Comparison of ENCODE assay signal across 7 mouse cellular contexts in the genomic region with DNA sequence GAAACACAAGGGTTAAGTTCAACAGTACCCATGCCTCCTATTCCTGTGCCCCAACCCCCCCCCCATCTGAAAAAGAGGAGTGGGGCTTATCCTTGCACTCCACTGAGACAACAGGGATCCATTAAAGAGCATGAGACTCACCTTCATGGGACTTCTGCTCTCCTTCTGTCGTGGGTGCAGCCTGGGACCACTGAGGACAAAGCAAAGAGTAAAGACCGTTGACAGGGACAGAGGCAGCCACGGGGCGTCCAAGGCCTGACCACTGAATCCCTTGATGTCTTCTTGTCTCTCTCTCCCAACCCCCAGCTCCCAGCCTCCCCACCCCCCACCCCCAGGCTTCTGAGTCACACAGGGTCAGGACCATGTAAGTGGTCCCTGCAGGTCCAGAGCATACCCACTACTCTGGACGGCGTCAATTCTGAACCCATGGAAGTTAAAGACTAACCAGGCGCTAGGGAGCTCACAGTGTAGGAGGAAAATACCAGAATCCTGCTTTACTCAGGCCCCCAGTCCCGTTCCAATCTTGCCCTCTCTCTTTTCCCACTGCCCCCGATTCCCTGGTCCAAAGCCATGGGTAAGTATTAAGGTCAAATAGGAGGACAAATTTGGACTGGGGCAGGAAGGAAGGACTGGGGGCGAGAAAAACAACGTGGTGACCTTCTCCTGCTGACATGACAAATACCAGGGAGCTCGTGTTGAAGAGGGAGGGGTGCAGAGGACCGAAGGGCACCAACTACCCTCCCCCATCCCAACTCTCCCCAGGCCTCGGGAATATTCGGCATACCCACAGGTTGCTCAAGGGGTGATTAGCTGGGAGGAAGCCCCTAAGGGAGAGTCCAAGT. TPM values are rescaled to one million over a fixed set of nuclear protein-coding genes. Genes with fewer than 3 reads are reported as not detected.
DNase-seq lines count a peak whose midpoint lies in the region; ATAC-seq and TF ChIP-seq lines count a peak whose summit lies in the region.

No protein-coding gene starts in this region.

- no peak for TF ChIP-seq CTCF in olfactory bulb, adult 2 months (IDR thresholded peaks at IDR 0.05; ENCODE audit: insufficient read depth, low read depth, low read length)

- peaks cover 9 to 26% of the 10 kb centered on the region in 2 experiments; a peak in 3 of 4 replicates for H3K4me1 ChIP-seq in ES-E14 (ENCODE audit: control insufficient read depth in 2 of 2, insufficient read depth in 2 of 2, low read length in 2 of 2, poor library complexity in 1 of 2)
- H3K4me1 ChIP-seq in heart, embryonic 16.5 days (ENCODE audit: control insufficient read depth, insufficient read depth, low read length): peaks cover 51% of the 10 kb centered on the region
- H3K4me1 ChIP-seq in limb, embryonic 10.5 days: peaks cover 61% of the 10 kb centered on the region
- peaks cover 27% of the 10 kb centered on the region for H3K4me1 ChIP-seq in olfactory bulb, adult 2 months (ENCODE audit: control insufficient read depth, insufficient read depth, low read length)

- no peaks in the 10 kb centered on the region for H3K9me3 ChIP-seq in ES-E14 (ENCODE audit: control insufficient read depth, insufficient read depth, low read depth, low read length)
- H3K9me3 ChIP-seq in heart, embryonic 16.5 days (replicated peaks; ENCODE audit: control insufficient read depth, low read length): no peaks in the 10 kb centered on the region
- H3K9me3 ChIP-seq in limb, embryonic 10.5 days (replicated peaks): no peaks in the 10 kb centered on the region

- peaks cover 18% of the 10 kb centered on the region for H3K36me3 ChIP-seq in ES-E14 (ENCODE audit: control insufficient read depth, insufficient read depth, low read length, poor library complexity, severe bottlenecking)
- H3K36me3 ChIP-seq in heart, embryonic 16.5 days (ENCODE audit: control insufficient read depth, insufficient read depth): peaks cover 25% of the 10 kb centered on the region
- peaks cover 50% of the 10 kb centered on the region for H3K36me3 ChIP-seq in limb, embryonic 10.5 days

- no peak overlapping the region for H3K27ac ChIP-seq in ES-E14 (ENCODE audit: insufficient read depth, low read depth, low read length, poor library complexity, severe bottlenecking)
- H3K27ac ChIP-seq in heart, embryonic 16.5 days (ENCODE audit: low read length): peak overlapping the region; percentile 87
- H3K27ac ChIP-seq in limb, embryonic 10.5 days: peak overlapping the region; percentile 98
- H3K27ac ChIP-seq in olfactory bulb, adult 2 months (ENCODE audit: insufficient read depth, low read depth, low read length): no peak overlapping the region

- in situ Hi-C loops in ES-E14 (cut with MboI; ENCODE audit: low sequenced_read_pairs in 2 of 2, unreplicated experiment in 2 of 2): no loop called here

- no peak for ATAC-seq in heart, embryonic 16.5 days (replicated peaks; ENCODE audit: extremely low read depth, insufficient read depth, low FRiP score)

- peak overlapping the region; percentile 95 for H3K4me2 ChIP-seq in heart, embryonic 16.5 days (ENCODE audit: low read depth, low read length)

- no peak for DNase-seq in ES-E14 (ENCODE audit: low read depth, low spot score)
- DNase-seq in adrenal gland, postnatal 10 days: peak; percentile 75
- DNase-seq in limb, embryonic 10.5 days (ENCODE audit: low spot score): peak; percentile 37
- DNase-seq in left cerebral cortex, postnatal 36 days (ENCODE audit: low spot score in 2 of 2): no peak
- DNase-seq in layer of hippocampus, adult 8-10 months (ENCODE audit: low spot score in 2 of 2): no peak

- H3K9ac ChIP-seq in ES-E14 (ENCODE audit: insufficient read depth, low read depth, low read length, poor library complexity, severe bottlenecking): peak overlapping the region; percentile 31; the same call in 1 of the 2 replicates
- H3K9ac ChIP-seq in heart, embryonic 16.5 days (ENCODE audit: low read length): peak overlapping the region; percentile 79

- H3K27me3 ChIP-seq in heart, embryonic 16.5 days (ENCODE audit: control insufficient read depth, insufficient read depth, low read length): no peaks in the 10 kb centered on the region
- H3K27me3 ChIP-seq in limb, embryonic 10.5 days (ENCODE audit: low read depth, poor library complexity, severe bottlenecking): peaks cover 4% of the 10 kb centered on the region

- H3K4me3 ChIP-seq in ES-E14 (ENCODE audit: insufficient read depth in 1 of 2, low read depth in 1 of 2, low read length in 2 of 2, poor library complexity in 1 of 2, severe bottlenecking in 1 of 2): peak overlapping the region in 1 of 2 experiments; percentile 37; a peak in 1 of 4 replicates
- peak overlapping the region; percentile 96 for H3K4me3 ChIP-seq in heart, embryonic 16.5 days (ENCODE audit: low read length)
- H3K4me3 ChIP-seq in limb, embryonic 10.5 days: peak overlapping the region; percentile 86
- H3K4me3 ChIP-seq in olfactory bulb, adult 2 months (ENCODE audit: insufficient read depth, low read depth, low read length): peak overlapping the region; percentile 59; the same call in 1 of the 2 replicates

- no peak for TF ChIP-seq POLR2A in olfactory bulb, adult 2 months (IDR thresholded peaks at IDR 0.05; ENCODE audit: insufficient read depth, low read depth, low read length)

- WGBS in heart, embryonic 16.5 days: 18% methylated on average over 15 of the region's 15 CpGs
- 17% methylated on average over 15 of the region's 15 CpGs for WGBS in limb, embryonic 10.5 days
- WGBS in olfactory bulb, adult 2 months: 46% methylated on average over 15 of the region's 15 CpGs

- intact Hi-C loops in left cerebral cortex, postnatal 36 days (cut with DNase I): loop anchor here (5.0 kb wide), 1 partner anchor 221 kb away; no protein-coding TSS in a partner anchor

TF ChIP-seq in ES-E14, 5 proteins besides CTCF, POLR2A, EP300 and RAD21:
- TF ChIP-seq HCFC1 (IDR thresholded peaks at IDR 0.05; ENCODE audit: borderline replicate concordance, insufficient read depth, low read length) (no peak), ZC3H11A (IDR thresholded peaks at IDR 0.05; ENCODE audit: borderline replicate concordance, low read depth, low read length) (no peak), MAFK (IDR thresholded peaks at IDR 0.05; ENCODE audit: insufficient read depth, low read depth, low read length) (no peak), CHD2 (IDR thresholded peaks at IDR 0.05; ENCODE audit: low read depth, low read length) (no peak), ZNF384 (IDR thresholded peaks at IDR 0.05; ENCODE audit: low read depth, low read length) (no peak)

RNA-seq across cellular contexts. Expression of gene Vegfa, which starts 3.7 kb away (rescaled TPM):
- total RNA-seq in ES-E14 (2012; rRNA removed): 53.0 and 112 TPM in 2 replicates
- 100 to 1,000 TPM; 305 to 366 TPM for total RNA-seq in adrenal gland, postnatal 10 days (2021)
- 6.4 TPM in 2 replicates for polyA plus RNA-seq in heart, embryonic 16.5 days (2015; fragmentation: Nextera tagmentation; extraction: Ambion mirVana)
- 2.0 and 3.1 TPM in 2 replicates for polyA plus RNA-seq in limb, embryonic 10.5 days (2016; fragmentation: Nextera tagmentation; extraction: Ambion mirVana)
- polyA plus RNA-seq in olfactory bulb, adult 2 months (2012; ENCODE audit: insufficient read depth, insufficient read length, low replicate concordance, missing spikeins): not detected in 2 replicates
- total RNA-seq in left cerebral cortex, postnatal 36 days (2021): 100 to 1,000 TPM in 1 of 2 experiments, 10 to 100 TPM in 1; 70.0 to 117 TPM
- total RNA-seq in layer of hippocampus, adult 8-10 months (2022): 100 to 1,000 TPM in 1 of 4 experiments, 10 to 100 TPM in 3; 63.6 to 104 (median 78.2) TPM

Comparison
In these comparisons a context has a peak if more than half of its experiments do, and no peak if none do; other contexts are left out.
1. DNase-seq: peak in adrenal gland, postnatal 10 days (single experiment) and limb, embryonic 10.5 days (single experiment); none in ES-E14 (single experiment), left cerebral cortex, postnatal 36 days (0 of 2) and layer of hippocampus, adult 8-10 months (0 of 2).
2. H3K27ac ChIP-seq: peak in heart, embryonic 16.5 days (single experiment) and limb, embryonic 10.5 days (single experiment); none in ES-E14 (single experiment) and olfactory bulb, adult 2 months (single experiment).